Mouse (Mus musculus): Measurements from ENCODE around the gene Plekho2. TPM values are rescaled to one million over a fixed set of nuclear protein-coding genes. Genes with fewer than 3 reads are reported as not detected.

Gene Plekho2
- polyA plus RNA-seq, 1 experiment from 2014 or later, result 5.9 TPM

DNA sequence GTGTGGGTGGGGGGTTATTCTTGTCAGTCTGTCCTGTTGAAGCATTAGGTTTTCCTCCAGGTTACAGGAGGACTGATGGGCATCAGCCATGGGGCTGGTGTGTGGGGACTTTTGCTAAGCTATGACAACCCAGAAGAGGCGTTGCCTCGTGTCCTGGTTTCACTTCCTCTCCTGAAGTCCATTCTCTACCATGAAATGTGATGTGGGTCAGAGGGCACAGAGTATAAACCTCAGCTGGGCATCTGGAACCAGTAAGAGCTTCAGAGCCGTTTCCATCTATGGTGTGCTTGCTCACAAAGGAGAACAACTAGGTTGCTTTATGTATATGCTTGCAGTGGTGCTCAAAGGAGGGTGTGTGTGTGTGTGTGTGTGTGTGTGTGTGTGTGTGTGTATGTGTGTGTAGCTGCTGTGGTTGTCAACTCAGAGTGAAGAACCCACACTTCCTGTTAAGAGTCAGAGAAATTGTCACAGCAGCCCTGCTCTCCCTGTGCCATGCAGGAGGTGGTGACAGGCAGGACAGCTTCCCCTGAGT is 44.6 kb downstream of the Plekho2 start:
- 79% methylated on average over 3 of the region's 3 CpGs for WGBS
- Histone ChIP-seq H3K9me3 (no peaks in the 10 kb centered on the region), H3K4me3 (replicated peaks) (no peak overlapping the region), H3K27me3 (no peaks in the 10 kb centered on the region), H3K9ac (replicated peaks) (no peak overlapping the region), H3K4me1 (replicated peaks) (no peaks in the 10 kb centered on the region), H3K36me3 (no peaks in the 10 kb centered on the region), H3K27ac (no peak overlapping the region), H3K4me2 (replicated peaks) (no peak overlapping the region)
- ATAC-seq, result no peak

DNA sequence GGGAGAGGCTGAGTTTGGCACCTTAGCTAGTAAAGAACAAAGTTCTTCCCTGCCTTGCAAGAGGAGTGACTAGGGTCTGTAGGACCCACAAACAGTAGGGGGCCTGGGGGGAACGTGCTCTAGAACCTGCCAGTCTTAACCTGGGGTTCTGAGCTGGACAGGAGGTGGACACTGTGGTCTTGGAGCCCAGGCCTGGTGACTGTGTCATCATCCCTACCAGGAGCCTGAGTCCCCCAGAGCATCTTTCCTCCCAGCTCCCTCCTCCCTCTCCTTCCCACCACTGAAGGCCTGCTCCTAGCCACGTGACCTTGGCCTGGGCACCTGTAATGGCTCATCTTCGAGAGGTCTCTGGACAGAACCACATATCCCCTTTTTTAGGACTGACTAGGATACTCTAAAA is 45.7 kb downstream of the Plekho2 start:
- Histone ChIP-seq H3K36me3 (no peaks in the 10 kb centered on the region), H3K4me2 (replicated peaks) (no peak overlapping the region), H3K27ac (no peak overlapping the region), H3K27me3 (no peaks in the 10 kb centered on the region), H3K9ac (replicated peaks) (no peak overlapping the region), H3K9me3 (no peaks in the 10 kb centered on the region), H3K4me3 (replicated peaks) (no peak overlapping the region), H3K4me1 (replicated peaks) (no peaks in the 10 kb centered on the region)
- 88% methylated on average over 3 of the region's 3 CpGs for WGBS
- ATAC-seq, result no peak

DNA sequence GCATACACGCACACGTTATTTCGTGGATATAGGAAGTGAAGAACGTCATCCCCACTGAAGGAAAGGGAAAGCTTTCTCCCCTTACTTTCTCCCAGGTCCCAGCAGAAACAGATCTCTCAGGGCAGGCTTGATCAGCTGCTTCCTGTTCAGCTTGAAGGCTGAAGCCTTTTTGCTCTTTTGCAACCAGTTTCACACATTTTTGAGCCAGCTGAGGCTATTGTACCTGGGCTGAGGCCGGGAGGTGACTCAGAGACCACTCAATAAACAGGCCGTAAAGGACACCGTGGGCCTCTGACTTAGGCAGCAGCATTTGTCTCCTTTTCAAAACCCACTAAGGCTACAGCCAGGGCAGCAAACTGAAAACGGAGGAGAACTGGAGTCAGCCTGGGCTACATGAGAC is 46.9 kb downstream of the Plekho2 start:
- 86% methylated on average over 8 of the region's 8 CpGs for WGBS

DNA sequence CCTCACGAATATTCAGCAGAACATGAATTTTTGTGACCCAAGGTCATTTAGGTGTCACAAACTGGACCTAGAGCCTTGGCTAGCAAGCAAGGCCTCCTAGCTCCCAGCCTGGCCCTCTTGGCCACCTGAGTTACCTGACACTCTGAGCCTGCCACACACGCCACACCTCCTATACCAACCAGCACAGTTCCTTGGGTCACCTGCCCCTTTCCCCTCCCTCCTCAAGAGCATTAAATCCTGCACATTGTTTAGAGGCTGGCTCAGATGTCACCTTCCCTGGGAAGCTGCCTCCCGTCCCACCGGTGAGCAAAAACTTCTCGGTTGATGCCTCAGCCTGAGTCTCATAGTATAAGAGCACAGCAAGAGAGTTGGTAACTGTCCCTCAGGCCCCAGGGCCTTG is 48.6 kb downstream of the Plekho2 start:
- no peak for ATAC-seq
- H3K4me3 ChIP-seq (replicated peaks), result no peak overlapping the region
- no peak overlapping the region for H3K9ac ChIP-seq (replicated peaks)
- no peaks in the 10 kb centered on the region for H3K36me3 ChIP-seq
- H3K27ac ChIP-seq, result no peak overlapping the region
- no peaks in the 10 kb centered on the region for H3K27me3 ChIP-seq
- 84% methylated on average over 5 of the region's 5 CpGs for WGBS
- H3K4me2 ChIP-seq (replicated peaks), result no peak overlapping the region
- H3K9me3 ChIP-seq, result no peaks in the 10 kb centered on the region
- H3K4me1 ChIP-seq (replicated peaks), result no peaks in the 10 kb centered on the region

More for the DNA sequence above, 46.9 kb downstream of the Plekho2 start:
- Histone ChIP-seq H3K4me3 (replicated peaks) (no peak overlapping the region), H3K9me3 (no peaks in the 10 kb centered on the region), H3K27me3 (no peaks in the 10 kb centered on the region), H3K4me2 (replicated peaks) (no peak overlapping the region), H3K4me1 (replicated peaks) (no peaks in the 10 kb centered on the region), H3K27ac (no peak overlapping the region), H3K9ac (replicated peaks) (no peak overlapping the region), H3K36me3 (no peaks in the 10 kb centered on the region)
- ATAC-seq, result no peak

DNA sequence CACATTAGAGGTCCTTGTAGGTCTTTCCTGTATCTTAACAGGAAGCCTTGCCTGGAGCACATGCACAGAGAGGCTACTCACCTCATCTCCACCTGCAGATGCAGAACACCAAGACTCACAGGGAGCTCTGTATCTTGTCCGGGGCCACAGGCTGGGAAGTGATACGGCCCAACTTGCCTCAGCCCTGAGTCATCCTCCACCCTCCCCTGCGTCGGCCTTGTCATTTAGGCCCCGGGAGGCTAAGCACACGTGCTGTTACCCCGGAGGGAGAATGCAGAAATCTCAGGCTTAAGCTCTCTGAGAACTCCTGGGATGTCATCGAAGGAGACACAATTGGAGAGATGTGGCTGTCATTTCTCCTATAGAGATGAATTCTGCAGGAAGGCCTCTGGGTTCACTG is 50.2 kb downstream of the Plekho2 start:
- no peaks in the 10 kb centered on the region for H3K27me3 ChIP-seq
- no peaks in the 10 kb centered on the region for H3K36me3 ChIP-seq
- no peak for ATAC-seq
- H3K9me3 ChIP-seq, result no peaks in the 10 kb centered on the region
- no peak overlapping the region for H3K27ac ChIP-seq
- no peak overlapping the region for H3K4me3 ChIP-seq (replicated peaks)
- no peaks in the 10 kb centered on the region for H3K4me1 ChIP-seq (replicated peaks)
- no peak overlapping the region for H3K9ac ChIP-seq (replicated peaks)
- WGBS, result 59% methylated on average over 8 of the region's 8 CpGs
- no peak overlapping the region for H3K4me2 ChIP-seq (replicated peaks)

DNA sequence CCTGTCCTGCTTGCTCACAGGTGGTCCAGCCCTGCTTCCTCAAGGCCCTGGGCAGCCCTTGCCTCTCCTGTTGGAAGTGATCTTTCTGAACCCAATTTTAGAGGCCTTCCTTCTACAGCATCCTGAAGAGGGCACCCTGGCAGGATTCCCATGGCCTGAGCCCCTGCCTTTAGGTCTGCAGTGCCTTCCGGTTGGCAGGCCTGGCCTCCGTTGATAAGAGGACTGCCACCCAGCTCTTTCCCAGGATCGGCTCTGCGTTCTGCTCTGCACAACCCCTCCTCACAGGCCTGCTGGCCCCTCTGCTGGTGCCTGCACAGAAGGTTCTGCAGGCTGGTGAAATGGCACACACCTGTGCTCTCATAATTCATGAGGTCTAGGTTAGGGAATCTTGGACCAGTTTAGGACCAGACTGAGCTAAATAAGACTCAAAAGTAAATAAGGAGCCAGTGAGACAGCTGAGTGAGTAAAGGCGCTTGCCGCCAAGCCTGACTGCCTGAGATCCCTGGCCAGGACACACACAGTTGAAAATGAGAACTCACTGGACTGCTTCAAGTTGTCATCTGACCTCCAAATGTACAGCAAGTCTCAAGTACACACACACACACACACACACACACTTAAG is 51.3 kb downstream of the Plekho2 start:
- no peak overlapping the region for H3K4me3 ChIP-seq (replicated peaks)
- H3K4me2 ChIP-seq (replicated peaks), result no peak overlapping the region
- H3K36me3 ChIP-seq, result no peaks in the 10 kb centered on the region
- no peaks in the 10 kb centered on the region for H3K9me3 ChIP-seq
- no peaks in the 10 kb centered on the region for H3K27me3 ChIP-seq
- H3K4me1 ChIP-seq (replicated peaks), result no peaks in the 10 kb centered on the region
- ATAC-seq, result no peak
- H3K27ac ChIP-seq, result no peak overlapping the region
- H3K9ac ChIP-seq (replicated peaks), result no peak overlapping the region
- 91% methylated on average over 6 of the region's 6 CpGs for WGBS

DNA sequence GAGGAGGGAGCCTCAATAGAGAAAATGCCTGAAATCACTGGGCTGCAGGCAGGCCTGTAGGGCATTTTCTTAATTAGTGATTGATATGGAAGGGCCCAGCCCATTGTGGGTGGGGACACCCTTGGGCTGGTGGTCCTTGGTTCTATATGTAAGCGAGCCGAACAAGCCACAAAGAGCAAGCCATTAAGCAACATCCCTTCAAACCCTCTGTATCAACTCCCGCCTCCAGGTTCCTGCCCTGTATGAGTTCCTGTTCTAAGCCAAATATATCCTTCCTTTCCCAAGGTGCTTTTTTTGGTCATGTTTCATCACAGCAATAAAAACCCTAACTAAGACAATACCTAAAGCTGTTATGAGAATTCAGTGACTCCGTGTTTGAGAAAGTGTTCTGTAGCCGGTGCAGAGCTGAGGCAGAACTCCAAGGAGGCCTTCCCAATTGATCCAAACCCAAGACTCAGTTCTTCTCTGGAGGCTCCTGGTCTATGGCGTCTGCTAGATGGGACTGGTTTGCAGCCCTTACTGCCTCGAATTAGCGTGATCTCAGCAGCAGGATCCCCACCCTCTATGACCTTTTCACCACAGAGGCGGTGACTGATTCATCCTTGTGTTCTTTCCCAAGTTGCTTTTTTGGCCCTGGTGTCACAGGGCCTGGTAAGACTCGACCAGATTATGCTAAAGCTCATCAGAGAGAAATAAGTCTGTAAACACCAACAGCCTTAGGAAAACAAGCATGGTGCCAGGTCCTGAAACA is 54.2 kb downstream of the Plekho2 start:
- no peak overlapping the region for H3K4me3 ChIP-seq (replicated peaks)
- H3K9ac ChIP-seq (replicated peaks), result no peak overlapping the region
- no peaks in the 10 kb centered on the region for H3K9me3 ChIP-seq
- WGBS, result 86% methylated on average over 10 of the region's 10 CpGs
- H3K27ac ChIP-seq, result no peak overlapping the region
- H3K4me1 ChIP-seq (replicated peaks), result peaks cover 4% of the 10 kb centered on the region
- H3K4me2 ChIP-seq (replicated peaks), result no peak overlapping the region
- H3K27me3 ChIP-seq, result no peaks in the 10 kb centered on the region
- H3K36me3 ChIP-seq, result no peaks in the 10 kb centered on the region
- ATAC-seq, result no peak

DNA sequence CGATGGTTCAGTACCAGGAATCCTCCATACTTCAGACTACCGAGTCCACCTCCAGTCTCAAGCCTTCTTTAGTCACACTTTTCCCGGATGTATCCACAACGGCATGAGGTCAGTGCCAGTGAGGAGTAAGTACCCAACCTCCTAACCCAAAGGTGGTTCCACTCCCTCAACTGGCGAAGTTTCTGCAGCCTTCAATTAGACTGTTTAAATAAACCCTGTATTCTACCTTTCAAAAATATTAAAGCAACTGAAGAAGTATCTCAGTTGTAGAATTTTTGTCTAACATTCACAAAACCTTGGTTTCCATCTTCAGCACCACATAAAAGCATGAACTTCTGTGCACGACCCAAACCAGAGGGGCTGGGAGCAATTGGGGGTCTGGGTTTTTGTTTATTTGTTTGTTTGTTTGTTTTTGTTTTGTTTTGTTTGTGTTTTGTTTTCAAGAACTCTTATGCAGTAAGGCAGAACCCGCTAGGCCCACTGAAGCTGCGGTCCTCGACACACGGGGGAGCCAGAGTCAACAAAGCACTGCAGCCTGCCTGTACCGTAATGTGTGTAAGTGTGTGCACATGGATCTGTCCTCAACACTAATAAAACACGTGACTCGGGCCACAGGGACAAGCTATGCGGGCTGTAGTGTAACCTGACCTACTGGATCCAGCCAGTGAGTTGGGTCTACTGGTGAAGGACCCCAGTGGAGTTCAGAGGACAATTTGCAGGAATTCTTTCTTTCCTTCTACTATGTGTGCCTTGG is 56.1 kb downstream of the Plekho2 start:
- Histone ChIP-seq H3K4me2 (replicated peaks) (peak overlapping the region; percentile 13; the same call in 1 of the 2 replicates), H3K9ac (replicated peaks) (no peak overlapping the region), H3K27ac (no peak overlapping the region), H3K27me3 (no peaks in the 10 kb centered on the region), H3K9me3 (no peaks in the 10 kb centered on the region), H3K4me3 (replicated peaks) (no peak overlapping the region), H3K4me1 (replicated peaks) (peaks cover 14% of the 10 kb centered on the region), H3K36me3 (no peaks in the 10 kb centered on the region)
- 22% methylated on average over 14 of the region's 14 CpGs for WGBS
- ATAC-seq, result peak; percentile 78; the same call in 1 of the 2 replicates

DNA sequence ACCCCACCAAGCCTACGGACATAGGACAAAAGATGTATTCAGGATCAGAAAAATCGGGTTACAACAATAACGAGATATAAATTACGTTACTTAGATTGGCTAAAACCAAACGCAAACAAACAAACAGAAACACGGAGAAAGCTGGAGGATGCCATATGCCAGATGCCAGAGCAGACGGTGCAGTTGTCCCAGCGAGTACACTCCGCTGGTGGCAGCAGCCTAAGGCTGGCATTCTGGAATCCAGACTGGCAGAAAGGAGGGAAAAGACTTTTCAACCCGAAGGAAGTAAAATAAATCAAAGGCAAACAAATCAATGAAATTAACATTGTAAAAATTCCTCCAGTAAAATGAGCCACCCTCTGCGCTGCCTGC is 59.3 kb downstream of the Plekho2 start:
- H3K9ac ChIP-seq (replicated peaks), result peak overlapping the region; percentile 61; the same call in 1 of the 2 replicates
- 16% methylated on average over 11 of the region's 11 CpGs for WGBS
- peak; percentile 35; the same call in 1 of the 2 replicates for ATAC-seq

DNA sequence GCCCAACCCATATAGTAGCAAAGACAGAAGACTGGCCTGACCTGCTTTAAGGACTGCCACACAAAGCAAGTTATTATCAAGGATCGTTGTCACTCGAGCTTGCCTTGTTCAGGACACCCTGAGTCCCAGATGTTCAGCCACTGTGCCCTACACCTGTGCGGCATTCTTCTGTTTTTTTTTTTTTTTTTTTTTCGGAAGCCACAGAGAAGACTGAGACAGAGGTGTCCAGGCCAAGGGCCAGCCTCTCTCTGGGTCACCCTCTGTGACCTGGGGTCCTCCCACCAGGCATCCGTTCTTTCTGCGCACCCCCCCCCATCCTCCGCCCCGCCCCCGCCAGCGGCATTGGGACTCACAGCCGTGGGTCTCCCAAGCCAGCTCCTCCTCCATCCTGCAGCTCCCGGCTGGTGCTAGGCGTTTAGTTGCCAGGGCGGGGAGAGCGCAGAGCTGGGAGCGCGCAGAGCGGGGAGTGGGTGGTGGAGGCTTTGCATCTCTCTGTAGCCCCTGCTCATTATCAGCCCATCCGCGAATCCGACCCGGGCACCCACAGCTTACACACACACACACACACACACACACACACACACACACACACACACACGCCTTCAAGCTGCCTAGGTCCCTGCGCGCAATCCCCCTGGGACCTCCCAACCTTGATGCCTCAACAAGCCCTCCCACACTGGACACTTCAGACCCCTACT is 59.9 kb downstream of the Plekho2 start, which contains the start of gene Ankdd1a:
Gene Ankdd1a (minus strand): TSS at position 387 of the 698 bp plus-strand sequence.
- Histone ChIP-seq H3K27ac (peak within 1 kb of the TSS; percentile 21), H3K9ac (replicated peaks) (peak within 1 kb of the TSS; percentile 61), H3K4me3 (replicated peaks) (peak within 1 kb of the TSS; percentile 37), H3K36me3 (no peaks in the 10 kb centered on the region), H3K4me2 (replicated peaks) (peak within 1 kb of the TSS; percentile 62), H3K4me1 (replicated peaks) (peaks cover 15% of the 10 kb centered on the region), H3K9me3 (no peaks in the 10 kb centered on the region), H3K27me3 (no peaks in the 10 kb centered on the region)
- peak; percentile 84 for ATAC-seq
- 4% methylated on average over 24 of the region's 25 CpGs for WGBS

More for the DNA sequence above, 59.3 kb downstream of the Plekho2 start:
- peaks cover 14% of the 10 kb centered on the region for H3K4me1 ChIP-seq (replicated peaks)
- peak overlapping the region; percentile 21; the same call in 1 of the 2 replicates for H3K27ac ChIP-seq
- no peaks in the 10 kb centered on the region for H3K9me3 ChIP-seq
- no peaks in the 10 kb centered on the region for H3K27me3 ChIP-seq
- no peaks in the 10 kb centered on the region for H3K36me3 ChIP-seq
- H3K4me2 ChIP-seq (replicated peaks), result peak overlapping the region; percentile 62
- H3K4me3 ChIP-seq (replicated peaks), result peak overlapping the region; percentile 37

DNA sequence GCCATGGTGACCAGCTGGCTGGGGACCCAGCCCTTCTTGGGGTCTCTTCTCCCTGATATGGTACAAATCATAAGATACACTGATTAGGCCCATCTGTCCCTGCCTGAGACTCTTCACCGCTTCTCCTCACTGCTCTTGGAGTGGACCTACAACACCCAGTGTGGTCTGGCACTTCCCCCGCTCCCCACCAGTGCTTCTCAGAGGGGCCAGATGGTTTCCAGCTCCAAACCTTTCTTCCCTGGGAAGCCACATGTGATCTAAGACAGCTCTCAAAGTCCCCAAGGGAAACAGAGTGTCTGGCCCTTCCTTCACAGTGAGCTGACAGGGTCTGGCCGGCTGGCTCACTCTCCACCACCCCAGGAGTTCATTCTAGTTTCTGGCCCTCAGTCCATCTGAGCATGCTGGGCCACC is 65.0 kb downstream of the Plekho2 start:
- Histone ChIP-seq H3K27ac (no peak overlapping the region; the same call in 1 of the 2 replicates), H3K36me3 (no peaks in the 10 kb centered on the region), H3K9me3 (no peaks in the 10 kb centered on the region), H3K4me3 (replicated peaks) (no peak overlapping the region), H3K4me2 (replicated peaks) (no peak overlapping the region), H3K27me3 (no peaks in the 10 kb centered on the region), H3K9ac (replicated peaks) (no peak overlapping the region), H3K4me1 (replicated peaks) (peaks cover 8% of the 10 kb centered on the region; the same call in 1 of the 2 replicates)
- WGBS, result 71% methylated on average over 3 of the region's 3 CpGs
- peak; percentile 41; the same call in 1 of the 2 replicates for ATAC-seq
